Mouse (Mus musculus) liver, postnatal 0 days (tissue): ENCODE measurements at regions not wholly inside any gene's neighbourhood (a gene's known extent, or its start where the extent isn't known, plus 50 kb on each side); places are given as distances from the start of the nearest gene placed in this dataset.
"Not testable (repeated sequence)": the region's sequence is repeated elsewhere in the genome, so short reads cannot be mapped to it uniquely, and the experiment has no call there.

ENCODE experiments used
- CTCF ChIP-seq: sonication (generic); IDR thresholded peaks from 2 replicates; pipeline ENCODE4 v1.5.1; 2016; ENCODE audit warnings: antibody characterized with exemption, low read depth
- EP300 ChIP-seq: IDR thresholded peaks from 2 replicates; pipeline ENCODE4 v1.6.1; 2016; ENCODE audit warnings: antibody characterized with exemption, low read depth, mild to moderate bottlenecking

DNA sequence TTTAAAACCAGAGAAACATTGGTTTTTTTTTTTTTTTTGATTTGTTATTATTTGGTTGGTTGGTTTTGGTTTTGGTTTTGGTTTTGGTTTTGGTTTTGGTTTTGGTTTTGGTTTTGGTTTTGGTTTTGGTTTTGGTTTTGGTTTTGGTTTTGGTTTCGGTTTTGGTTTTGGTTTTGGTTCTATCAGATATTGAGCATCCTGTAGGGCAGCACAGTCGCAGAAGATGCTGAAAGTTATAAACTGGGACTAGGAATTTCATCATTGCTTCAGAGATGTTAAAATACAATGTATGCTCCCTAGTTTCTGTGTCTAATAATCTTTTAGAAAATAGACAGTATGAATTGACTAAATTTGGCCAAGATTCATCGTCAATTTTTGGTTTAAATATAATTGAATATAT, 375.8 kb upstream of the Zfp386 start:
- not testable (repeated sequence) for TF ChIP-seq CTCF, EP300
